Mouse (Mus musculus): ENCODE results near the gene Pde8a. TPM values are rescaled to one million over a fixed set of nuclear protein-coding genes. Genes with fewer than 3 reads are reported as not detected.
"Not testable (repeated sequence)": the region's sequence is repeated elsewhere in the genome, so short reads cannot be mapped to it uniquely, and the experiment has no call there.

Gene Pde8a
- polyA plus RNA-seq, 1 experiment from 2014 or later = 2.9 TPM

- Histone ChIP-seq H3K9me3 (no peaks in the 10 kb centered on the region; the same call in 1 of the 2 replicates), H3K36me3 (no peaks in the 10 kb centered on the region), H3K27me3 (replicated peaks) (no peaks in the 10 kb centered on the region), H3K4me3 (no peak overlapping the region), H3K27ac (replicated peaks) (no peak overlapping the region), H3K4me2 (no peak overlapping the region), H3K4me1 (no peaks in the 10 kb centered on the region), H3K9ac (no peak overlapping the region)
- 68% methylated on average over 1 of the region's 1 CpGs for WGBS
- ATAC-seq (ENCODE audit: extremely low read depth, insufficient number of reproducible peaks, low FRiP score, low TSS enrichment) = no peak
These were observed 28.7 kb upstream of the Pde8a start for GRCm38 (mm10) chr7:81184651-81185050.

- not testable (repeated sequence) for H3K27me3 ChIP-seq (replicated peaks); H3K4me1 ChIP-seq; ATAC-seq (ENCODE audit: extremely low read depth, insufficient number of reproducible peaks, low FRiP score, low TSS enrichment); H3K4me3 ChIP-seq; H3K27ac ChIP-seq (replicated peaks); H3K9me3 ChIP-seq; H3K4me2 ChIP-seq; H3K9ac ChIP-seq; H3K36me3 ChIP-seq
These were observed 27.4 kb upstream of the Pde8a start for GRCm38 (mm10) chr7:81186036-81186435.

GRCm38 (mm10) chr7:81189180-81189579 lies 24.2 kb upstream of the Pde8a start:
- Histone ChIP-seq H3K27me3 (replicated peaks) (no peaks in the 10 kb centered on the region), H3K9ac (no peak overlapping the region), H3K4me2 (no peak overlapping the region), H3K4me1 (no peaks in the 10 kb centered on the region), H3K36me3 (no peaks in the 10 kb centered on the region), H3K4me3 (no peak overlapping the region), H3K9me3 (no peaks in the 10 kb centered on the region; the same call in 1 of the 2 replicates), H3K27ac (replicated peaks) (no peak overlapping the region)
- no peak for ATAC-seq (ENCODE audit: extremely low read depth, insufficient number of reproducible peaks, low FRiP score, low TSS enrichment)
- 66% methylated on average over 9 of the region's 9 CpGs for WGBS

- Histone ChIP-seq H3K4me3 (no peak overlapping the region), H3K27ac (replicated peaks) (no peak overlapping the region), H3K27me3 (replicated peaks) (0 out of 2 replicates have a peak, but pooled peaks cover 5% of the 10 kb centered on the region), H3K9me3 (no peaks in the 10 kb centered on the region), H3K4me2 (no peak overlapping the region), H3K9ac (no peak overlapping the region), H3K36me3 (no peaks in the 10 kb centered on the region), H3K4me1 (peaks cover 11% of the 10 kb centered on the region)
- 36% methylated on average over 4 of the region's 4 CpGs for WGBS
- no peak for ATAC-seq (ENCODE audit: extremely low read depth, insufficient number of reproducible peaks, low FRiP score, low TSS enrichment)
These were observed 17.9 kb upstream of the Pde8a start for GRCm38 (mm10) chr7:81195509-81195908.

- Histone ChIP-seq H3K4me1 (peaks cover 11% of the 10 kb centered on the region), H3K27ac (replicated peaks) (no peak overlapping the region), H3K9ac (no peak overlapping the region), H3K36me3 (no peaks in the 10 kb centered on the region), H3K27me3 (replicated peaks) (0 out of 2 replicates have a peak, but pooled peaks cover 5% of the 10 kb centered on the region), H3K4me3 (no peak overlapping the region), H3K4me2 (no peak overlapping the region), H3K9me3 (no peaks in the 10 kb centered on the region)
- no peak for ATAC-seq (ENCODE audit: extremely low read depth, insufficient number of reproducible peaks, low FRiP score, low TSS enrichment)
- WGBS = 53% methylated on average over 3 of the region's 3 CpGs
These were observed 16.6 kb upstream of the Pde8a start for GRCm38 (mm10) chr7:81196796-81197195.

GRCm38 (mm10) chr7:81198538-81198937 lies 14.9 kb upstream of the Pde8a start:
- Histone ChIP-seq H3K9me3 (no peaks in the 10 kb centered on the region), H3K4me3 (no peak overlapping the region), H3K4me1 (peaks cover 11% of the 10 kb centered on the region), H3K27me3 (replicated peaks) (0 out of 2 replicates have a peak, but pooled peaks cover 5% of the 10 kb centered on the region), H3K4me2 (no peak overlapping the region), H3K9ac (no peak overlapping the region), H3K27ac (replicated peaks) (no peak overlapping the region), H3K36me3 (no peaks in the 10 kb centered on the region)
- WGBS = 44% methylated on average over 4 of the region's 4 CpGs
- ATAC-seq (ENCODE audit: extremely low read depth, insufficient number of reproducible peaks, low FRiP score, low TSS enrichment) = no peak

- no peak for ATAC-seq (ENCODE audit: extremely low read depth, insufficient number of reproducible peaks, low FRiP score, low TSS enrichment)
- Histone ChIP-seq H3K36me3 (no peaks in the 10 kb centered on the region), H3K4me1 (peaks cover 11% of the 10 kb centered on the region), H3K27me3 (replicated peaks) (0 out of 2 replicates have a peak, but pooled peaks cover 5% of the 10 kb centered on the region), H3K9me3 (no peaks in the 10 kb centered on the region), H3K4me3 (no peak overlapping the region), H3K9ac (no peak overlapping the region), H3K4me2 (no peak overlapping the region), H3K27ac (replicated peaks) (no peak overlapping the region)
- 43% methylated on average over 5 of the region's 5 CpGs for WGBS
These were observed 14.3 kb upstream of the Pde8a start for GRCm38 (mm10) chr7:81199109-81199508.

GRCm38 (mm10) chr7:81199757-81200156 lies 13.6 kb upstream of the Pde8a start:
- Histone ChIP-seq H3K4me1 (peaks cover 11% of the 10 kb centered on the region), H3K4me3 (no peak overlapping the region), H3K9ac (no peak overlapping the region), H3K4me2 (no peak overlapping the region), H3K9me3 (no peaks in the 10 kb centered on the region), H3K27me3 (replicated peaks) (0 out of 2 replicates have a peak, but pooled peaks cover 5% of the 10 kb centered on the region), H3K36me3 (no peaks in the 10 kb centered on the region), H3K27ac (replicated peaks) (no peak overlapping the region)
- 63% methylated on average over 4 of the region's 4 CpGs for WGBS
- no peak for ATAC-seq (ENCODE audit: extremely low read depth, insufficient number of reproducible peaks, low FRiP score, low TSS enrichment)

- Histone ChIP-seq H3K27ac (replicated peaks) (no peak overlapping the region), H3K27me3 (replicated peaks) (peaks cover 7% of the 10 kb centered on the region; the same call in 1 of the 2 replicates), H3K9ac (no peak overlapping the region), H3K36me3 (no peaks in the 10 kb centered on the region), H3K9me3 (no peaks in the 10 kb centered on the region), H3K4me1 (peaks cover 11% of the 10 kb centered on the region), H3K4me3 (no peak overlapping the region), H3K4me2 (no peak overlapping the region)
- no peak for ATAC-seq (ENCODE audit: extremely low read depth, insufficient number of reproducible peaks, low FRiP score, low TSS enrichment)
- WGBS = 51% methylated on average over 5 of the region's 5 CpGs
These were observed 11.0 kb upstream of the Pde8a start for GRCm38 (mm10) chr7:81202389-81202788.

GRCm38 (mm10) chr7:81203576-81203975 lies 9.8 kb upstream of the Pde8a start:
- not testable (repeated sequence) for H3K4me2 ChIP-seq; H3K27me3 ChIP-seq (replicated peaks); H3K9ac ChIP-seq; H3K36me3 ChIP-seq; H3K4me1 ChIP-seq; H3K4me3 ChIP-seq; ATAC-seq (ENCODE audit: extremely low read depth, insufficient number of reproducible peaks, low FRiP score, low TSS enrichment); H3K27ac ChIP-seq (replicated peaks); H3K9me3 ChIP-seq
- 74% methylated on average over 10 of the region's 10 CpGs for WGBS

- peaks cover 22% of the 10 kb centered on the region for H3K4me1 ChIP-seq
- no peak overlapping the region for H3K9ac ChIP-seq
- no peak overlapping the region for H3K4me3 ChIP-seq
- no peak overlapping the region for H3K4me2 ChIP-seq
- H3K36me3 ChIP-seq = no peaks in the 10 kb centered on the region
- WGBS = 19% methylated on average over 6 of the region's 6 CpGs
- H3K27ac ChIP-seq (replicated peaks) = no peak overlapping the region
- H3K27me3 ChIP-seq (replicated peaks) = peaks cover 42% of the 10 kb centered on the region
- no peak for ATAC-seq (ENCODE audit: extremely low read depth, insufficient number of reproducible peaks, low FRiP score, low TSS enrichment)
- no peaks in the 10 kb centered on the region for H3K9me3 ChIP-seq
These were observed 4.5 kb upstream of the Pde8a start for GRCm38 (mm10) chr7:81208944-81209343.

- Histone ChIP-seq H3K4me2 (no peak overlapping the region), H3K9ac (no peak overlapping the region), H3K27me3 (replicated peaks) (peaks cover 53% of the 10 kb centered on the region), H3K4me1 (peaks cover 26% of the 10 kb centered on the region), H3K36me3 (no peaks in the 10 kb centered on the region), H3K4me3 (no peak overlapping the region), H3K9me3 (no peaks in the 10 kb centered on the region), H3K27ac (replicated peaks) (no peak overlapping the region)
- WGBS = 38% methylated on average over 12 of the region's 12 CpGs
- ATAC-seq (ENCODE audit: extremely low read depth, insufficient number of reproducible peaks, low FRiP score, low TSS enrichment) = no peak
These were observed 3.3 kb upstream of the Pde8a start for GRCm38 (mm10) chr7:81209979-81210685.
